Mouse (Mus musculus) cerebellum, adult 2 months (tissue): ENCODE results near the gene Fscn2.

Experiments
- CTCF ChIP-seq: fragments of 200-500 bp; IDR thresholded peaks from 2 replicates; pipeline ENCODE4 v1.5.1; 2011; ENCODE audit warnings: low read depth, mild to moderate bottlenecking, control low read depth, low read length, moderate library complexity, borderline replicate concordance; ENCODE audit not compliant: insufficient read depth
- POLR2A ChIP-seq: fragments of 200-500 bp; IDR thresholded peaks from 2 replicates; pipeline ENCODE4 v1.6.1; 2011; ENCODE audit warnings: low read length, control low read depth, borderline replicate concordance; ENCODE audit not compliant: insufficient read depth

- TF ChIP-seq CTCF (no peak), POLR2A (peak; percentile 91)
These were observed 13.3 kb upstream of the Fscn2 start, which contains the start of gene Actg1 for GRCm38 (mm10) chr11:120347791-120348683.
